Mouse (Mus musculus) small intestine, adult 2 months (tissue): Measurements from ENCODE around the gene Olfr539.

ENCODE experiments used
- CTCF ChIP-seq: fragments of 200-500 bp; IDR thresholded peaks from 2 replicates; pipeline ENCODE4 v1.5.1; 2012; ENCODE audit warnings: low read depth, mild to moderate bottlenecking, control low read depth, inconsistent platforms, low read length, moderate library complexity, mixed read lengths; ENCODE audit not compliant: insufficient replicate concordance, insufficient read length; ENCODE audit errors: extremely low read depth
- POLR2A ChIP-seq: fragments of 200-500 bp; IDR thresholded peaks from 2 replicates; pipeline ENCODE4 v1.6.1; 2012; ENCODE audit warnings: low read depth, mild to moderate bottlenecking, control low read depth, inconsistent platforms, low read length, moderate library complexity

DNA sequence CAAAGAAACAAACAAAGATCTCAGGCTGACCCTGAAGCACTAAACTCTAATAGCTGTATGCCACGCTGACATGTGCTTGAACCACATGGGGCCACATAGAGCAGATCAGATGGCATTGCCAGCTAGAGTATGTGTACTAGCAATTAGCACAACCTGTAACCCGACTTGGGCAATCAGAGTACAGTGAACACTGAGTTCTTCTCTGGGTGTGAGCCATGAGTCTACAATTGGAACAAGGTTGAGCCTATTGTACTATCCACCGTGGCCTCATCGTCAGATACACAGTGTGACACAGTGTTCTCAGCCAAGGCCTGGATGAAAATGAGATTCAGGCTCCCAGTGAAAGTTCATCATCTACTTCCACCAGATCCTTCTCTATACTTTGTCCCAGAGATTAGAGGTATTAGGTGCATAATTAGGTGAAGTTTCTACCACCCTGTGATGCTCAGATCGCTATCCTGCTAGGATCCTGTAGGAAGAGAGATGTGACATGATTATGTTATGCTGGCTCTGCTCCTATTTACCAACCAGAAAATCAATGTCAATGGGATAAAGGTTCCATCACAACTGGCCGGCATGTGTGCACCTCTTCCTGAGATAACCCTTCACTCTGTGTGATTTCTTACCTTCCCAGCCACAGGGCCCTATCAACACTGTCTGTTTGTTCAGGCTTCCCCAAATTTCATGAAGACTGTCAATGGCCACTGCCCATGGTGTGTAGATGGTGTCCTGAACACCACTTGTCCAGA lies 48.0 kb downstream of the Olfr539 start:
- no peak for TF ChIP-seq CTCF
- no peak for TF ChIP-seq POLR2A
